Mouse (Mus musculus) testis, adult 2 months (tissue): ENCODE data around the gene Ago1.

Source experiments
- CTCF ChIP-seq: fragments of 200-500 bp; IDR thresholded peaks from 2 replicates; pipeline ENCODE4 v1.5.1; 2012; ENCODE audit warnings: low read depth, mild to moderate bottlenecking, inconsistent platforms, low read length, moderate library complexity; ENCODE audit not compliant: control insufficient read depth, insufficient read depth, insufficient replicate concordance
- POLR2A ChIP-seq: fragments of 200-500 bp; IDR thresholded peaks from 2 replicates; pipeline ENCODE4 v1.6.1; 2012; ENCODE audit warnings: low read depth, mild to moderate bottlenecking, inconsistent platforms, low read length, moderate library complexity; ENCODE audit not compliant: control insufficient read depth

GRCm38 (mm10) chr4:126444528-126444927 is 23.9 kb downstream of the Ago1 start:
- TF ChIP-seq POLR2A: no peak
- TF ChIP-seq CTCF: no peak
